Mouse (Mus musculus): ENCODE measurements around the gene Lypd8. TPM values are rescaled to one million over a fixed set of nuclear protein-coding genes. Genes with fewer than 3 reads are reported as not detected.

The Lypd8 gene
- polyA plus RNA-seq, 1 experiment: not detected

DNA sequence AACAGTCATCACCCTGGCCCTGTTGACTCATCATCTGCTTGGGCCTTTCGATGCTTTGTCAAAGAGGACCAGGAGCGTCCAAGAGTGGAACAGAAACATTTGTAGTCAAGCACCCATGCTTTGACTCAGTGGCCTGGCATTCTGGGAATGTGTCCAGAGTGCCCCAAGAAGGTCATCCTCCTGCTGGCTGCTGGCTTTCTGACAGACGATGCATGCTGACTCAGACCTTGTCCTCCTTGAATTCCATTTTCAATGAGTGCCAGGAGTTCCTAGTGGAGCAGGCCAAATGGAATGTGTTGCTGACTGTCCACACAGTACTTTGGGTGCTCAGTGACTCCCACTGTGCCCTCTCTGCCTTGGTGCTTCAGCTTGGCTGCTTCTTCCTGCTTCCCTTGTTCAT, 44.1 kb upstream of the Lypd8 start:
- H3K4me3 ChIP-seq: no peak overlapping the region
- peaks cover 13% of the 10 kb centered on the region for H3K36me3 ChIP-seq (ENCODE audit: control insufficient read depth, insufficient read depth)
- H3ac ChIP-seq (ENCODE audit: control insufficient read depth, insufficient read length): no peak overlapping the region
- TF ChIP-seq MYOG (IDR thresholded peaks at IDR 0.05; ENCODE audit: control insufficient read depth in 1 of 3, insufficient read depth in 1 of 3, insufficient read length in 2 of 3, low read depth in 2 of 3) (peak in 1 of 3 experiments; percentile 50), MYOD1 (IDR thresholded peaks at IDR 0.05; ENCODE audit: control insufficient read depth in 1 of 3, insufficient read length in 2 of 3, low read depth in 2 of 3) (peak in 1 of 3 experiments; percentile 25), REST (IDR thresholded peaks at IDR 0.05; ENCODE audit: insufficient read depth, insufficient read length) (no peak), TCF12 (IDR thresholded peaks at IDR 0.05; ENCODE audit: insufficient read depth, poor library complexity, severe bottlenecking) (no peak)
- no peaks in the 10 kb centered on the region for H3K27me3 ChIP-seq (ENCODE audit: control insufficient read depth, insufficient read depth, insufficient read length)
- H3K4me2 ChIP-seq (ENCODE audit: low read depth): no peak overlapping the region
- H3K79me2 ChIP-seq (ENCODE audit: control insufficient read depth, insufficient read depth): peaks cover 38% of the 10 kb centered on the region

DNA sequence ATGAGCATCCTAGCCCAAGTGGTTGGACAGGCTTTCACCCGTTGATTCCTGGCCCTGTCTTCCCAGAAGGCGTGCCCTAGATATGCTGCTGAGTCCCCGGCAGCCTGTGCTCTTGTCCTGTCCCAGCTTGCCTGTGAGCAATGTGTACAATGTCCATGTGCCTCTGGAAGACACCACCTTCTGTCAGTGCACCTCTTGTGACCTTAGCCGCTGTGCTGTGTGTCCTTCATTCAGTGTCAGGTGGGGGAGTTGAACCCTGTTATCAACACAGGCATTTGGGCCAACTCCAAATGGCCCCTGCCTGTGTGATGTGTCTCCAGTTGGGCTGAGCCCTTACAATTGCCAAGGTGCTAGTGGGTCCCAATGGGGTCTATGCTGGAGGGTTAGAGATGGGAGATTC, 32.1 kb upstream of the Lypd8 start:
- Histone ChIP-seq H3K4me2 (ENCODE audit: low read depth) (no peak overlapping the region), H3K79me2 (ENCODE audit: control insufficient read depth, insufficient read depth) (no peaks in the 10 kb centered on the region), H3ac (ENCODE audit: control insufficient read depth, insufficient read length) (no peak overlapping the region), H3K4me3 (no peak overlapping the region), H3K36me3 (ENCODE audit: control insufficient read depth, insufficient read depth) (no peaks in the 10 kb centered on the region), H3K27me3 (ENCODE audit: control insufficient read depth, insufficient read depth, insufficient read length) (no peaks in the 10 kb centered on the region)
- TF ChIP-seq POLR2A (IDR thresholded peaks at IDR 0.05; ENCODE audit: insufficient read length, low read depth): no peak
- TF ChIP-seq MAX (IDR thresholded peaks at IDR 0.05; ENCODE audit: low read depth): no peak
- no peak for TF ChIP-seq USF1 (IDR thresholded peaks at IDR 0.05; ENCODE audit: low read depth)
- no peak for TF ChIP-seq SRF (IDR thresholded peaks at IDR 0.05; ENCODE audit: control insufficient read depth, insufficient read length, low read depth)
- no peak for TF ChIP-seq TCF3 (IDR thresholded peaks at IDR 0.05; ENCODE audit: insufficient read length, low read depth)
- TF ChIP-seq E2F4 (IDR thresholded peaks at IDR 0.05; ENCODE audit: insufficient read depth): no peak
- no peak for TF ChIP-seq MYOG (IDR thresholded peaks at IDR 0.05; ENCODE audit: control insufficient read depth in 1 of 3, insufficient read depth in 1 of 3, insufficient read length in 2 of 3, low read depth in 2 of 3)
- TF ChIP-seq TCF12 (IDR thresholded peaks at IDR 0.05; ENCODE audit: insufficient read depth, poor library complexity, severe bottlenecking): no peak
- TF ChIP-seq REST (IDR thresholded peaks at IDR 0.05; ENCODE audit: insufficient read depth, insufficient read length): no peak
- TF ChIP-seq POLR2AphosphoS2 (IDR thresholded peaks at IDR 0.05; ENCODE audit: insufficient read length, low read depth): no peak
- no peak for TF ChIP-seq CEBPB (IDR thresholded peaks at IDR 0.05; ENCODE audit: insufficient read depth, poor library complexity, severe bottlenecking)
- no peak for TF ChIP-seq MYOD1 (IDR thresholded peaks at IDR 0.05; ENCODE audit: control insufficient read depth in 1 of 3, insufficient read length in 2 of 3, low read depth in 2 of 3)

DNA sequence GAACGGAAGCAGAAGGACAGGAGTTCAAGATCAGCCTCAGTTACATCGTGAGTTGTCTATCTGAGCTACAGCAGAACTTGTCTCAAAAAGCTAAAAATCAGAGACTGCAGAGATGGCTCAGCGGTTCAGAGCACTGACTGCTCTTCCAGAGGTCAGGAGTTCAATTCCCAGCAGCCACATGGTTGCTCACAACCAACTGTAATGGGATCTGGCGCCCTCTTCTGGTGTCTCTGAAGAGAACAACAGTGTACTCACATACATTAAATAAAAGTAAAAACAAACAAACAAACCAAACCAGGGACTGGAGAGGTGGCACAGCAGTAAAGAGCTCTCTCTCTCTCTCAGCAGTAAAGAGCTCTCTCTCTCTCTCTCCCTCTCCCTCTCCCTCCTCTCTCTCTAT, 28.2 kb upstream of the Lypd8 start:
- Histone ChIP-seq H3K27me3 (ENCODE audit: control insufficient read depth, insufficient read depth, insufficient read length) (no peaks in the 10 kb centered on the region), H3K4me2 (ENCODE audit: low read depth) (no peak overlapping the region), H3K79me2 (ENCODE audit: control insufficient read depth, insufficient read depth) (no peaks in the 10 kb centered on the region), H3ac (ENCODE audit: control insufficient read depth, insufficient read length) (no peak overlapping the region), H3K36me3 (ENCODE audit: control insufficient read depth, insufficient read depth) (no peaks in the 10 kb centered on the region), H3K4me3 (no peak overlapping the region)
- no peak for TF ChIP-seq MAX (IDR thresholded peaks at IDR 0.05; ENCODE audit: low read depth)
- TF ChIP-seq TCF3 (IDR thresholded peaks at IDR 0.05; ENCODE audit: insufficient read length, low read depth): no peak
- no peak for TF ChIP-seq POLR2AphosphoS2 (IDR thresholded peaks at IDR 0.05; ENCODE audit: insufficient read length, low read depth)
- no peak for TF ChIP-seq REST (IDR thresholded peaks at IDR 0.05; ENCODE audit: insufficient read depth, insufficient read length)
- TF ChIP-seq USF1 (IDR thresholded peaks at IDR 0.05; ENCODE audit: low read depth): no peak
- no peak for TF ChIP-seq TCF12 (IDR thresholded peaks at IDR 0.05; ENCODE audit: insufficient read depth, poor library complexity, severe bottlenecking)
- no peak for TF ChIP-seq E2F4 (IDR thresholded peaks at IDR 0.05; ENCODE audit: insufficient read depth)
- no peak for TF ChIP-seq POLR2A (IDR thresholded peaks at IDR 0.05; ENCODE audit: insufficient read length, low read depth)
- TF ChIP-seq MYOG (IDR thresholded peaks at IDR 0.05; ENCODE audit: control insufficient read depth in 1 of 3, insufficient read depth in 1 of 3, insufficient read length in 2 of 3, low read depth in 2 of 3): no peak
- no peak for TF ChIP-seq CEBPB (IDR thresholded peaks at IDR 0.05; ENCODE audit: insufficient read depth, poor library complexity, severe bottlenecking)
- TF ChIP-seq SRF (IDR thresholded peaks at IDR 0.05; ENCODE audit: control insufficient read depth, insufficient read length, low read depth): no peak
- no peak for TF ChIP-seq MYOD1 (IDR thresholded peaks at IDR 0.05; ENCODE audit: control insufficient read depth in 1 of 3, insufficient read length in 2 of 3, low read depth in 2 of 3)

DNA sequence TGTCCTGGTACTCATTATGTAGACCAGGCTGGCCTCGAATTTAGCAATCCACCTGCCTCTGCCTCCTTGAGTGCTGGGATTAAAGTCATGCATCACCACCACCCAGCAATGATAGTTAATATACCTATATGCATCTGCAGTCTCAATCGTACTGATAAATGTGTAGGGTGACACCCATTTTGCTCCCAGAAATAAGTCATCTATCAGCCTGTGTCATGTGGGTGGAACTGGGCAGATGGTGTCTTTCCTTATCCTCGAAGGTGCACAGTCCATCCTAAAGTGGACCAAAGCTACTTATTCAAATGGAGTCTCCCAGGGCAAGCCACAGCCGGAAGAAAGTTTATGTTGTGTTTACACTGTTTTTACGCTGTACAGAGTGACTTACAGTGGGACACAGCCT, 27.7 kb upstream of the Lypd8 start:
- H3K36me3 ChIP-seq (ENCODE audit: control insufficient read depth, insufficient read depth): no peaks in the 10 kb centered on the region
- no peaks in the 10 kb centered on the region for H3K27me3 ChIP-seq (ENCODE audit: control insufficient read depth, insufficient read depth, insufficient read length)
- no peak overlapping the region for H3K4me2 ChIP-seq (ENCODE audit: low read depth)
- TF ChIP-seq POLR2AphosphoS2 (IDR thresholded peaks at IDR 0.05; ENCODE audit: insufficient read length, low read depth) (peak; percentile 31), MAX (IDR thresholded peaks at IDR 0.05; ENCODE audit: low read depth) (no peak)
- no peak overlapping the region for H3K4me3 ChIP-seq
- no peaks in the 10 kb centered on the region for H3K79me2 ChIP-seq (ENCODE audit: control insufficient read depth, insufficient read depth)
- H3ac ChIP-seq (ENCODE audit: control insufficient read depth, insufficient read length): no peak overlapping the region

DNA sequence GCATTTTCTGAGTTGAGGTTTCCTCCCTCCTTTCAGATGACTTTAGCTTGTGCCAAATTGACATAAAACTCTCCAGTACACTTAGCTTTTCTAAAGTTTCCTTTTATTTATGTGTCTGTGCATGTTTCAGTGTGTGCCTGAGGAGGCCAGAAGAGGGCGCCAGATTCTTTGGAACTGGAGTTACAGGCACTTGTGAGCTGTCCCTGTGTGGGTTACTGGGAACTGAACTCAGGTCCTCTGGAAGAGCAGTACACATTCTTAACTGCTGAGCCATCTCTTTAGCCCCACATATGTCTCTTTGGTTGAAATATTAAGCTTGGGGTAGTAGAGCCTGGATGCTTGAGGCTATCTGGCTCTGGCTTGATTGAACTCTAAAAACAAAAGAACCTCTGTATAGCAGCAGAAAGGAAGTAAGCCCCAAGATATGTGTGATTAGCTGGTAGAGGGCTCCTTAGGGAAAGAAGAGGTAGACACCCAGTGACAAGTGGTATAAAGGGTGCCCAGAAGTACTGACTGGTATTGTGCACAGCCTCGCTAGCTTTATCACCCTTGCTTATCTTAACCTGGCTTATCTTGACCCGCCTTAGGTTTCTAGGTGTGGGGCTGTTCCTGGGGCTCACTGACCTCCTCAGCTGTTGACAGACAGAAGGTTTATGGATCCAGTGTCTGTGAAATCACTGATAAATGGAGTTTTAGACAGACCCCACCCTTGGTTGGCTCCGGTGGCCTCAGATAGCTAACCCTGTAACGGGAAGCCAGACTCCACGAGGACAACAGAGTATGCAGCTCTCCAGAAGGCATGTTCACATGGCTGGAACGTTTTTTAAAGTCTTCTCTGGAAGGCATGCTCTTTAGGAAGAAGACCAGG, 25.9 kb upstream of the Lypd8 start:
- H3K4me2 ChIP-seq (ENCODE audit: low read depth): no peak overlapping the region
- no peaks in the 10 kb centered on the region for H3K27me3 ChIP-seq (ENCODE audit: control insufficient read depth, insufficient read depth, insufficient read length)
- H3K79me2 ChIP-seq (ENCODE audit: control insufficient read depth, insufficient read depth): no peaks in the 10 kb centered on the region
- H3ac ChIP-seq (ENCODE audit: control insufficient read depth, insufficient read length): no peak overlapping the region
- no peak overlapping the region for H3K4me3 ChIP-seq
- no peak for TF ChIP-seq E2F4 (IDR thresholded peaks at IDR 0.05; ENCODE audit: insufficient read depth)
- no peak for TF ChIP-seq MAX (IDR thresholded peaks at IDR 0.05; ENCODE audit: low read depth)
- no peak for TF ChIP-seq CEBPB (IDR thresholded peaks at IDR 0.05; ENCODE audit: insufficient read depth, poor library complexity, severe bottlenecking)
- TF ChIP-seq POLR2AphosphoS2 (IDR thresholded peaks at IDR 0.05; ENCODE audit: insufficient read length, low read depth): no peak
- TF ChIP-seq MYOG (IDR thresholded peaks at IDR 0.05; ENCODE audit: control insufficient read depth in 1 of 3, insufficient read depth in 1 of 3, insufficient read length in 2 of 3, low read depth in 2 of 3): no peak
- no peak for TF ChIP-seq TCF12 (IDR thresholded peaks at IDR 0.05; ENCODE audit: insufficient read depth, poor library complexity, severe bottlenecking)
- no peak for TF ChIP-seq REST (IDR thresholded peaks at IDR 0.05; ENCODE audit: insufficient read depth, insufficient read length)
- TF ChIP-seq SRF (IDR thresholded peaks at IDR 0.05; ENCODE audit: control insufficient read depth, insufficient read length, low read depth): no peak
- TF ChIP-seq MYOD1 (IDR thresholded peaks at IDR 0.05; ENCODE audit: control insufficient read depth in 1 of 3, insufficient read length in 2 of 3, low read depth in 2 of 3): no peak
- TF ChIP-seq USF1 (IDR thresholded peaks at IDR 0.05; ENCODE audit: low read depth): no peak
- TF ChIP-seq POLR2A (IDR thresholded peaks at IDR 0.05; ENCODE audit: insufficient read length, low read depth): no peak
- no peak for TF ChIP-seq TCF3 (IDR thresholded peaks at IDR 0.05; ENCODE audit: insufficient read length, low read depth)
- no peaks in the 10 kb centered on the region for H3K36me3 ChIP-seq (ENCODE audit: control insufficient read depth, insufficient read depth)
